Mouse (Mus musculus): ENCODE results near the gene Gm49339. TPM values are rescaled to one million over a fixed set of nuclear protein-coding genes. Genes with fewer than 3 reads are reported as not detected.

Gm49339 gene
- total RNA-seq, 2 experiments from 2014 or later: not detected

- TF ChIP-seq CTCF (conservative IDR thresholded peaks at IDR 0.05): no peak
- DNase-seq (ENCODE audit: low spot score in 2 of 2): no peak
- no peak overlapping the region for H3K27ac ChIP-seq
- no peak overlapping the region for H3K4me3 ChIP-seq
Measured at GRCm38 (mm10) chr10:51528840-51529434, 48.5 kb downstream of the Gm49339 start.

GRCm38 (mm10) chr10:51529497-51529896 lies 49.1 kb downstream of the Gm49339 start:
- TF ChIP-seq CTCF (conservative IDR thresholded peaks at IDR 0.05): no peak
- H3K4me3 ChIP-seq: no peak overlapping the region

GRCm38 (mm10) chr10:51530813-51531212 lies 50.4 kb downstream of the Gm49339 start:
- Histone ChIP-seq H3K27ac (no peak overlapping the region), H3K4me3 (no peak overlapping the region)
- no peak for TF ChIP-seq CTCF (conservative IDR thresholded peaks at IDR 0.05)
- DNase-seq (ENCODE audit: low spot score in 2 of 2): no peak

More at GRCm38 (mm10) chr10:51529497-51529896, 49.1 kb downstream of the Gm49339 start:
- DNase-seq (ENCODE audit: low spot score in 2 of 2): no peak
- H3K27ac ChIP-seq: no peak overlapping the region

Other genes starting within 250 kb of the Gm49339 start
- not detected for gene Lilr4b, start within 50 bp of the Gm49339 start, total RNA-seq (2021)
- under 1 TPM in 1 of 2 experiments, not detected in 1; 0.15 TPM for gene Lilrb4a, start 10.3 kb downstream of the Gm49339 start, total RNA-seq (2021)
- not detected for gene Fam162b, start 109.9 kb downstream of the Gm49339 start, total RNA-seq (2021)
- gene Gprc6a, start 150.8 kb downstream of the Gm49339 start, total RNA-seq (2021): not detected
- gene Rfx6, start 197.1 kb downstream of the Gm49339 start, total RNA-seq (2021): not detected

Measured in layer of hippocampus, adult 2 months (tissue).